Mouse (Mus musculus) bone marrow macrophage, adult 2 months (primary cell): Measurements from ENCODE around the gene Zcchc12.

Source experiments
- CTCF ChIP-seq: IDR thresholded peaks from 2 replicates; pipeline ENCODE4 v1.5.1; 2012; ENCODE audit warnings: low read depth, mild to moderate bottlenecking, low read length, moderate library complexity
- POLR2A ChIP-seq: IDR thresholded peaks from 2 replicates; pipeline ENCODE4 v1.6.1; 2012; ENCODE audit warnings: mild to moderate bottlenecking, low read depth, low read length, borderline replicate concordance

GRCm38 (mm10) chrX:36235652-36236051 lies 39.9 kb downstream of the Zcchc12 start:
- TF ChIP-seq CTCF (no peak), POLR2A (no peak)
